Mouse (Mus musculus) liver, embryonic 12.5 days (tissue): ENCODE data around the gene Rbfox3. TPM values are rescaled to one million over a fixed set of nuclear protein-coding genes. Genes with fewer than 3 reads are reported as not detected.
A peak's percentile ranks its signal among the peaks of the same experiment; 100 is the strongest.

Experiments used
- ATAC-seq: fragments of 200-750 bp; cut with Nextera tagmentation; 2 replicates; pipeline ENCODE4 v1.8.0; 2017; ENCODE audit warnings: moderate number of reproducible peaks, mild to moderate bottlenecking, moderate library complexity
- H3K27ac ChIP-seq: fragments of 300-500 bp; sonication (generic); 2 replicates; pipeline ENCODE4 v1.5.1; 2016; ENCODE audit warnings: mild to moderate bottlenecking
- H3K27me3 ChIP-seq: fragments of 300-500 bp; sonication (generic); replicated peaks from 2 replicates; pipeline ENCODE4 v1.6.1; 2016; ENCODE audit warnings: mild to moderate bottlenecking, moderate library complexity
- H3K36me3 ChIP-seq: fragments of 300-500 bp; sonication (generic); 2 replicates; pipeline ENCODE4 v1.6.1; 2016; ENCODE audit warnings: mild to moderate bottlenecking, moderate library complexity
- H3K4me1 ChIP-seq: fragments of 300-500 bp; sonication (generic); 2 replicates; pipeline ENCODE4 v1.6.1; 2016
- H3K4me2 ChIP-seq: fragments of 300-500 bp; sonication (generic); 2 replicates; pipeline ENCODE4 v1.6.1; 2016; ENCODE audit warnings: mild to moderate bottlenecking, moderate library complexity
- H3K4me3 ChIP-seq: fragments of 300-500 bp; sonication (generic); 2 replicates; pipeline ENCODE4 v1.5.1; 2016; ENCODE audit warnings: mild to moderate bottlenecking, moderate library complexity
- H3K9ac ChIP-seq: fragments of 300-500 bp; sonication (generic); 2 replicates; pipeline ENCODE4 v1.6.1; 2016; ENCODE audit warnings: mild to moderate bottlenecking, moderate library complexity
- H3K9me3 ChIP-seq: fragments of 300-500 bp; sonication (generic); replicated peaks from 2 replicates; pipeline ENCODE4 v1.6.1; 2016; ENCODE audit warnings: mild to moderate bottlenecking, moderate library complexity
- WGBS: fragments of 180-500 bp; shearing (Covaris S2); methylation state at CpG from one replicate; pipeline ENCODE4 v1.1.7; 2016; ENCODE audit not compliant: insufficient replicate concordance; 5-methylcytosine and 5-hydroxymethylcytosine counted together
- polyA plus RNA-seq: library from polyadenylated mRNA; unstranded; fragments of >200 nt; fragmentation: Nextera tagmentation; extraction: Ambion mirVana; gene quantifications from 2 replicates; pipeline ENCODE4 v1.2.1, GENCODE M21; 2016

Gene Rbfox3
- polyA plus RNA-seq, 1 experiment from 2014 or later: 0.46 TPM

DNA sequence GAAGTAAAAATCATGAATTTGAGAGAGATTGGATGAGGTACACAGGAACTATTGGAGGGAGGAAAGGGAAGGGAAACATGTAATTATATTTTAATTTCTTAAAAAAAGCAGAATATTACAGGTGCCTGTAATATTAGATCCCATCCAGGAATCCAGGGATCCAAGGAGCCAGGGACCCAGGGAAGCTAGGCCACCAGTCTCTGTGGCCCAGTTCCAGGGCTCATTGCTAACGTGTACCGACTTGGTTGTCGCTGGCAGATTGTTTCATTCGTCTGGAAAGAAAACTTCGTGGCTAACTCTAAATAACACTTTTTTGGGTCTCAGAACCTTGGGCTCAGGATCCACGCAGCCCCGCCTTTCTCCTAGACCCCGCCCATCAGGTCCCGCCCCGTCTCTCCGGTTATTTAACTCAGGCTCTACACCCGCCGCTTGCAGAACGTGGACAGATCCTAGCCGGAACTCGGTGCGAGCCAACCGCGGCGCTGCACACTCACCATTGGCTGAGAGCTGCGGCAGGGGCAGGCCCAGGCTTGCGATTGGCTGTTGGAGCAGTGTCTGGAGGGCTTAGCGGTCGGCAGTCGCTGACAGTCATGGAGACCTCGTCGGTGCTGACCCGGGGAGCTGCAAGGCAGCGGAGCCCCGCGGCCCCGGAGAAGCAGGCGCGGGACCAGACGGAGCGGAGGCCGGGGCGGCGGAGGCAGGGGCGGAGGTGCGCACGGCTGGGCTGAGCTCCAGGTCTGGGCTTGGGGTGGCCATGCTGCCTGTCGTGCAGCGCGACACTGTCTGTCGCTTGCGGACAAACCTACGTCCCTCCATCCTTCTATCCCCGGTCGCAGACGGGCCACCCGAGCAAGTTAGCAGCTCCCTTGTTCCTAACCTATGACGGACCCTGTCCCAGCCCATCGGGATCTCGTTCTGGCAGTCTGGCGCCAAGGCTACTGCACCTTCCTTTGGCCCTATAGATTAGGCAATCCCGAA, 434.7 kb downstream of the Rbfox3 start, which contains the start of gene Engase:
Gene Engase, plus strand, starts transcription at position 434 of the 978 bp plus-strand sequence.
- Histone ChIP-seq H3K4me3 (peak within 1 kb of the TSS; percentile 76), H3K36me3 (peaks cover 24% of the 10 kb centered on the region), H3K4me1 (peaks cover 46% of the 10 kb centered on the region), H3K4me2 (peak within 1 kb of the TSS; percentile 94), H3K27ac (peak within 1 kb of the TSS; percentile 70), H3K9ac (peak within 1 kb of the TSS; percentile 81), H3K27me3 (no peaks in the 10 kb centered on the region), H3K9me3 (no peaks in the 10 kb centered on the region)
- WGBS: 1% methylated on average over 57 of the region's 57 CpGs
- peak; percentile 99 for ATAC-seq

DNA sequence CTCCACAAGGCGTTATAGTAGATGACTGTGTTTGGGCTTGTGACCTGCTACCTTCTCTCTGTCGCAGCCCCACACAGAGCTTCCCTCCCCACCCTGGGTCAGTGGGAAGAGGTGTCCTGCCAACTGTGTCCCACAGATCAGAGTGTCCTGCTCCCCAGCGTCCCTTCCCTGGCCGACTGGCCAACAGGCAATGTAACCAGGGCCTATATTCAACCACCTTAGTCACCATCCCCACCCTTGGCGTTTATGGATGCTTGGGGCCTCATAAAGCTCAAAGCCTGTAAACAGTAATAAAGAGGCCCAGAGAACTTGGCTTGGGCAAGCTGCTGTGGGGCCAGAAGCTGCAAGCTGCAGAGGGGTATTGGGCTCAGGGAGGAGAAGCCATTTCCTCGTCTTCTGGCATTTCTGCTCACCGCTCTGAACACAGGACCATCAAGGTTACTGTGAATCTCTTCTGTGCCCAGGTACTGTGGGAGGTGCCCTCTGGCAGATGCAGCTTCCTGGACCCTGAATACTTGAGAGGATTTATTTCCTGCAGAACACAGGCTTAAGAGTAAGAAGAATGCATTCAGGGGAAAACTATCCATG, 435.8 kb downstream of the Rbfox3 start:
- ATAC-seq: no peak
- Histone ChIP-seq H3K4me3 (no peak overlapping the region), H3K4me1 (peaks cover 54% of the 10 kb centered on the region), H3K4me2 (no peak overlapping the region), H3K27me3 (no peaks in the 10 kb centered on the region), H3K9ac (no peak overlapping the region), H3K27ac (no peak overlapping the region; the same call in 1 of the 2 replicates), H3K36me3 (peaks cover 15% of the 10 kb centered on the region), H3K9me3 (no peaks in the 10 kb centered on the region)
- 77% methylated on average over 7 of the region's 7 CpGs for WGBS

DNA sequence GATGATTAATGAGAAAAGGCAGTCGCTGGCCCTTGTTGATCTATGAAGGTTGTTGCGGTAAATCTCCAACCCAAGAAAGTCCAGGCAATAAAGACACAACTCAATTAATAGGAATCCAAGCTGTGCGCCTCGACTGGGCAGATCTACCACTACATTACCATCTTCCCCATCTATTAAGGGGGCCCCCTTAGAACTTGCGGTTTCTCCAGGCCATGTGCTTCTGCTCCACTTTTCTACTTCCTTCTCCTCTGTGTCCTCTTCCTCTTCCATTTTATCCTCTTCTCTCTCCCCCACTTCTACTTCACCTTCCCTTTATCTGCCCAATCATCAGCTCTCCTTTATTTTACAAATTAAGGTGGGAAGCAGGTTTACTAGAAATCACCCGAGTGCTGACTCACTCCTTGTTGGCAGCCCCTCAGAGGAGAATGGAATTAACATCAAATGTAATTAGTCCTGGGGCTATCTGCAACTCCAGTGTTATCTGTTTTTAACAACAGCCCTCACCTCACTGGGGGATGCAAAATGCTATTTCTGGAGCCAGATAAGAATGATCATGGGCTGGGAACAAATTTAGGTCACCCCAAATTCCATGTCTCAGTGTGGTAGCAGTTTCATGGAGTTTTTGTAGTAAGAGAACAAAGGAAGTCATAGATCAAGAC, 437.4 kb downstream of the Rbfox3 start:
- peak overlapping the region; percentile 59 for H3K27ac ChIP-seq
- peak overlapping the region; percentile 17 for H3K4me2 ChIP-seq
- peaks cover 68% of the 10 kb centered on the region for H3K4me1 ChIP-seq
- ATAC-seq: no peak
- H3K27me3 ChIP-seq: no peaks in the 10 kb centered on the region
- peaks cover 3% of the 10 kb centered on the region for H3K36me3 ChIP-seq
- H3K9me3 ChIP-seq: no peaks in the 10 kb centered on the region
- H3K9ac ChIP-seq: no peak overlapping the region
- H3K4me3 ChIP-seq: no peak overlapping the region
- 47% methylated on average over 6 of the region's 6 CpGs for WGBS

DNA sequence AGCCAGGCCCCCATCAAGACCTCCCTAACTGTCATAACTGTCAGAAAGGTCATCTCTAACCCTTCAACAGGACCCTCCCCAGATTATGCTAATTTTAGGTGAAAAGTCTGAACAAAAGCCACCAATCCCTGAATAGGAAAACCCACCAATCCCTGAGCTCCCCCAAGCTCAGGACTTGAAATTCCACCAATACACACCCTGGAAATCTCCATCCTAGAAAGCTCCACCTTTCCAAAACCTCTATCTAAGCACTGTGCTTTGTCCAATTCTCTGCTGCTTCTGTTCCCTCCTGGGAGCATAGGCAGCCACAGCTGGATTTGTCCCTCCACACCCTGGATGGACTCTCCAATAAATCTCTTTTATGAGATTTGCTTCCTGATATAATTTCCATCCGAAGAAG, 438.2 kb downstream of the Rbfox3 start:
- H3K4me1 ChIP-seq: peaks cover 64% of the 10 kb centered on the region
- ATAC-seq: no peak
- WGBS: 79% methylated on average over 1 of the region's 1 CpGs
- no peaks in the 10 kb centered on the region for H3K27me3 ChIP-seq
- H3K9ac ChIP-seq: no peak overlapping the region
- H3K27ac ChIP-seq: peak overlapping the region; percentile 59; the same call in 1 of the 2 replicates
- H3K4me3 ChIP-seq: no peak overlapping the region
- H3K36me3 ChIP-seq: no peaks in the 10 kb centered on the region
- no peaks in the 10 kb centered on the region for H3K9me3 ChIP-seq
- peak overlapping the region; percentile 17; the same call in 1 of the 2 replicates for H3K4me2 ChIP-seq

DNA sequence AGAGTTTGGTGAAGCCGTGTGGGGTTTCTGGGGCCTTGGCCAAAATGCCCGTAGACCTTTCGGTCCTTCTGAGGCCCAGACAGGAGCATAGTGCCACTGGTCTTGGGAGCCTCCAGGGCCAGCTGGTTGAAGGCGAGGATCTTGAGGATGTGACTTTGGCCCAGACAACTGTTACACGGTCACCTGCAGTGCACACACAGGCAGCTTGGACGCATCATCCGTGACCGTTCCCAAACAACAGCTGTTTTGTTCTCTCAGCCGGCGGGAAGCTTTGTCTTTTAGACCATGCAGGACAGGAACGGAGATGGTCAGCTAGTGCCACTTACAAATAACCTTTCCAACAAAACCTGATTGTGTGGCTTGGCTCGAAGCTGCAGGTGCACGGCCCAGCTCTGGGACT, 439.7 kb downstream of the Rbfox3 start:
- H3K27ac ChIP-seq: no peak overlapping the region
- peaks cover 59% of the 10 kb centered on the region for H3K4me1 ChIP-seq
- WGBS: 86% methylated on average over 13 of the region's 13 CpGs

DNA sequence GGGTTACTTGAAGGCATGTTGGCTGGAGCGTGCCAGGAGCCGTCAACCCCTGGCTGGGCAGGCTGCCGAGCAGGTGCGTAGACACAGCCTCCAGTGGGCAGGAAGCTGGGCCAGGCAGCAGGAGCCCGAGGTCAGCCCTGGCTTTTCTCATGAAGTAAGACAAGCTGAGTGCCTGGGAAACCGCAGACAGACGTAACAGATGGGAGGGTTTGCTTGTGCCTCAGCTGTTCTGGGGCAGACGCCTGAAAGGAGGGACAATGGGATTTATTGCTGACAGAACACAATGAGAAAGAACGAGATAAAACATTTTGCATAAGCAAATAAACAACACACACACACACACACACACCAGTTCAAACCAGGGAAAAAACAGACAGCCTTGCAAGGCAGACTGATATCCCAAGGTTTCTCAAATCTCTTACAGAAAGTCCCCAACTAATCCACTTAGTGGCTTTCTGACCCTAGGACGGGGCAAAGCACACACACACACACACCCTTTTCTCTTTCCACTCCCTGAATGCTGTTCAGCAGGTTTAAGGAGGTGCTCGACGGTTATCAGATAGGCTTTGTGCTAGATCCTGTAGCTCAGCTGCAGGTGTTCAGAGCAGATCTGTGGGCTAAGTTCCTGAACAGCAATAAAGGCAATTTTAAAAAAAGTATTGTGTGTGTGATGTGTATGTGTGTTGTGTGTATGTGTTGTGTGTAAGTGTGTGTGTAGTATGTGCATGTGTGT, 441.0 kb downstream of the Rbfox3 start:
- no peaks in the 10 kb centered on the region for H3K36me3 ChIP-seq
- WGBS: 33% methylated on average over 12 of the region's 12 CpGs
- H3K9ac ChIP-seq: peak overlapping the region; percentile 18; the same call in 1 of the 2 replicates
- peaks cover 53% of the 10 kb centered on the region for H3K4me1 ChIP-seq
- peak; percentile 83 for ATAC-seq
- no peaks in the 10 kb centered on the region for H3K9me3 ChIP-seq
- H3K27me3 ChIP-seq: no peaks in the 10 kb centered on the region
- H3K4me2 ChIP-seq: peak overlapping the region; percentile 21
- H3K27ac ChIP-seq: peak overlapping the region; percentile 69
- H3K4me3 ChIP-seq: no peak overlapping the region

More for the DNA sequence above, 439.7 kb downstream of the Rbfox3 start:
- no peak overlapping the region for H3K4me2 ChIP-seq
- no peaks in the 10 kb centered on the region for H3K27me3 ChIP-seq
- H3K9ac ChIP-seq: no peak overlapping the region
- no peaks in the 10 kb centered on the region for H3K9me3 ChIP-seq
- ATAC-seq: no peak
- no peak overlapping the region for H3K4me3 ChIP-seq
- no peaks in the 10 kb centered on the region for H3K36me3 ChIP-seq

DNA sequence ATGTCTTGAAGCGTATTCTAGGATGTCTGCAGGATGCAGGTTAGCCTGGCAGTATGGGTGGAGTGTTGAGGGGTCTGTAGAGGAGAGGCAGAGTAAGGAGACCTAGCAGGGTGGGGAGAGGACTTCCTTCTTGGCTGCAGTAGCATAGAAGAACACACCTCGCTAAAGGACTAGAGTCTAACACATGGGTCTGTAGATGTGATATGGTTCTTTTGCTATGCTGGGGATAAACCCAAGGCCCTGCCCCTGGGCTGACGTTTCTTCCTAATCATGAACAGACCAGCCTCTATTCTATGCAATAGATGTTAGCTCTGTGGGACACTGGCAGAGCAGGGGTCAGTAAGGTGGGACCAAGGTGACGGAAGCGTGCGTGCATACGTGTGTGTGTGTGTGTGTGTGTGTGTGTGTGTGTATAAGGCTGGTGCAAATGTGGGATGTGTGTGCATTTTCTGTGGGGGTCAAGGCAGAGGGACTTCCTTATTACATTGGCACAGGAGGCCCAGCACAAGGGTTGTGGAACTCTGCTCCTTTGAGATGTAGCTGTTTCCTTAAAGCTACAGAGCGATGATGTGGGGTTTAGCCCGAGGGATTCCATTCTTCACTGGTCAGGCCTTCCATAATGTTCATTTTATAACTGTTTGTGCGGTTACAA, 441.8 kb downstream of the Rbfox3 start:
- no peak for ATAC-seq
- Histone ChIP-seq H3K9ac (no peak overlapping the region), H3K4me1 (peaks cover 47% of the 10 kb centered on the region), H3K27ac (peak overlapping the region; percentile 69; the same call in 1 of the 2 replicates), H3K4me2 (0 out of 2 replicates have a peak overlapping the region, but pooled peaks have one; percentile 21), H3K36me3 (no peaks in the 10 kb centered on the region), H3K9me3 (no peaks in the 10 kb centered on the region), H3K27me3 (no peaks in the 10 kb centered on the region), H3K4me3 (no peak overlapping the region)
- 67% methylated on average over 10 of the region's 10 CpGs for WGBS

DNA sequence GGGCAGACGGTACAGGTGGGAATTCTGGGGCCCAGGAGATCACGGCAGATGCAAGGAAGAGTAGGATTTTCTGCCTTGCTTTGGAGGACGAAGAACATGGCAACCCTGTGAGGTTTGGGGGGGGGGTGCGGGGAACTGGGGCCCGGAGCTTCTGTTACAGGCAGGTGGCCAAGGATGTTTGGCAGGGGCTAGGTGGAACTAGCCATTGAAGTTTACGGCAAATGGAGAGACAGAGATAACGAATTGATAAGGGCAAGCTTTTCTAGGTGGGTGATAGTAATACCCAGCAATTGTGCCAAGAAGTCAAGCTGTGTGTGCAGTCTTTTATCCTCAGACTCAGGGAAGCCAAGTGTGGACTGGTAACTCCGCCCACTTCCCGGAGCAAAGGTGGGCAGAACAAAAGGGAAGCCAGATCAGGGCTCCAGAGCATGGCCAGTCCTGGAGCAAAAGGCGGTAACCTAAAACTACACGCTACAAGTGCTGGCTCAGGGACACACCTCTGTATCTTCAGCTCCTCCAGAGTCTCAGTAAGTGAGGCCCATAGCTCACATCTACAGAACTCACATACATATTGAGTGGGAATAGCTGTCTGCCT, 443.9 kb downstream of the Rbfox3 start:
- 52% methylated on average over 11 of the region's 11 CpGs for WGBS
- Histone ChIP-seq H3K4me3 (no peak overlapping the region), H3K27me3 (no peaks in the 10 kb centered on the region), H3K4me1 (peaks cover 28% of the 10 kb centered on the region), H3K9me3 (no peaks in the 10 kb centered on the region), H3K9ac (no peak overlapping the region), H3K27ac (no peak overlapping the region), H3K4me2 (no peak overlapping the region), H3K36me3 (no peaks in the 10 kb centered on the region)
- ATAC-seq: no peak

DNA sequence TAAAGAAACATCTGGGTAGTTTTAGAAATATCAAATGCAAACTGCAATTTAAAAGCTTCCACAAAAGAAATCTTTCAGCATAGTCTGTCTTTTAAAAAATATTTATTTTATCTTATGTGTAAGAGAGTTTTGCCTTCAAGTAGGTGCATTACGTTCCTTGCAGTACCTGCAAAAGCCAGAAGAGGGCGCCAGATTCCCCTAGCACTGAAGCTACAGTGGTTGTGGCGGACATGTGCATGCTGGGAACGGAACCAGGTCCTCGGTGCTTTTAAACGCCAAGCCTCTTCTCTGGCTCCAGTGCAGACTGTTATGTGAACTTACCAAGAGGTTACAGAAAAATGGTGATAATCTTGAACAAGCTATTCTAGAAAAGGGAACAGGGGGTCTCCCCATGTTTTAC, 451.1 kb downstream of the Rbfox3 start:
- Histone ChIP-seq H3K4me1 (peaks cover 8% of the 10 kb centered on the region), H3K9ac (no peak overlapping the region), H3K27ac (no peak overlapping the region), H3K36me3 (no peaks in the 10 kb centered on the region), H3K4me3 (no peak overlapping the region), H3K9me3 (0 out of 2 replicates have a peak, but pooled peaks cover 4% of the 10 kb centered on the region), H3K27me3 (0 out of 2 replicates have a peak, but pooled peaks cover 8% of the 10 kb centered on the region), H3K4me2 (no peak overlapping the region)
- WGBS: 57% methylated on average over 6 of the region's 6 CpGs
- no peak for ATAC-seq

DNA sequence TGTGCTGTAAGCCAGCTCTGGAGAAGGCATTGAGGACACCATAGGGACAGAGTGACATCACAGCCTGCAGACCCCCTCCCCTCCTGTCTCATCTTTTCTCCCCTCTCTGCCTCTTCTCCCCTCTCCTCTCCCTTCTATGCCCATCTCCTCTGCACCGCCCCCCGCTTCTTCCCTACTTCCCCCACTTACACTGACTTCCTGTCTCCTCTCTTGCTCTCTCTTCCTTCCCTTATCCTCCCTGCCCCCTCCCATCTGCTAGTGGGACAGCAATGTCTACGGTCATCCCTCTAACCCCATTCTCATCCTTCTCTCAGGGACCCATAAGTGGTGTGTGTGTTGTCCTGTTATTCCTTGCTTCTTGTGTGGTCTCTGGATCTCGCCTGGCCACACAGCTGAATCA, 451.9 kb downstream of the Rbfox3 start:
- no peak for ATAC-seq
- 36% methylated on average over 3 of the region's 4 CpGs for WGBS
- peak overlapping the region; percentile 49; the same call in 1 of the 2 replicates for H3K27ac ChIP-seq

More for the DNA sequence above, 451.9 kb downstream of the Rbfox3 start:
- Histone ChIP-seq H3K9ac (no peak overlapping the region), H3K9me3 (0 out of 2 replicates have a peak, but pooled peaks cover 4% of the 10 kb centered on the region), H3K36me3 (no peaks in the 10 kb centered on the region), H3K27me3 (0 out of 2 replicates have a peak, but pooled peaks cover 9% of the 10 kb centered on the region), H3K4me2 (peak overlapping the region; percentile 24; the same call in 1 of the 2 replicates), H3K4me3 (no peak overlapping the region), H3K4me1 (peaks cover 8% of the 10 kb centered on the region)
